Mouse (Mus musculus) adrenal gland, adult 18-20 months (tissue): Measurements from ENCODE around the gene Lmbrd2. TPM values are rescaled to one million over a fixed set of nuclear protein-coding genes. Genes with fewer than 3 reads are reported as not detected.

Experiments
- DNase-seq, 2 experiments: peaks; one replicate each; pipeline ENCODE4 v3.0.0; 2021 to 2022; ENCODE audit warnings: low spot score in 2 of 2
- long read RNA-seq, 2 experiments: library from polyadenylated mRNA; stranded (forward); transcript quantifications; one replicate each; pipeline ENCODE4 v2.0.0; 2021
- total RNA-seq, 2 experiments: library from RNA; stranded (reverse); gene quantifications; 1 replicate in 1 of 2; 2 replicates in 1 of 2; pipeline ENCODE4 v1.2.3; 2021

The Lmbrd2 gene
- 10 to 100 TPM; 27.2 to 29.1 TPM for total RNA-seq
- long read RNA-seq, experiment 1: 0 reads
- long read RNA-seq, experiment 2, full-length matches to known transcripts: 2 of 4 reads
- long read RNA-seq, experiment 2, partial matches to known transcripts: 2 of 4 reads
- long read RNA-seq, experiment 2, other reads (novel, unspliced or antisense): 0 of 4 reads

GRCm38 (mm10) chr15:9140252-9140680, at the start of gene Lmbrd2:
Gene Lmbrd2 (plus strand): TSS chr15:9140550.
- peak; percentile 92 to 93 for DNase-seq

- DNase-seq: no peak
These were observed 49.7 kb upstream of the Lmbrd2 start for GRCm38 (mm10) chr15:9090662-9091061.

- DNase-seq: no peak
These were observed 46.6 kb upstream of the Lmbrd2 start for GRCm38 (mm10) chr15:9093598-9094365.

GRCm38 (mm10) chr15:9094366-9094750, 46.0 kb upstream of the Lmbrd2 start:
- DNase-seq: no peak

- no peak for DNase-seq
These were observed 43.5 kb upstream of the Lmbrd2 start for GRCm38 (mm10) chr15:9096865-9097264.

GRCm38 (mm10) chr15:9100446-9101077, 39.8 kb upstream of the Lmbrd2 start:
- DNase-seq: no peak

GRCm38 (mm10) chr15:9106303-9107074, 33.9 kb upstream of the Lmbrd2 start:
- no peak for DNase-seq

GRCm38 (mm10) chr15:9110526-9111347, 29.6 kb upstream of the Lmbrd2 start:
- no peak for DNase-seq

- DNase-seq: no peak
These were observed 28.7 kb upstream of the Lmbrd2 start for GRCm38 (mm10) chr15:9111648-9112047.

- DNase-seq: no peak
These were observed 26.8 kb upstream of the Lmbrd2 start for GRCm38 (mm10) chr15:9113556-9113955.

GRCm38 (mm10) chr15:9114131-9114530, 26.2 kb upstream of the Lmbrd2 start:
- no peak for DNase-seq

GRCm38 (mm10) chr15:9114599-9114998, 25.8 kb upstream of the Lmbrd2 start:
- no peak for DNase-seq

- DNase-seq: no peak
These were observed 21.5 kb upstream of the Lmbrd2 start for GRCm38 (mm10) chr15:9118852-9119251.

GRCm38 (mm10) chr15:9120081-9120480, 20.3 kb upstream of the Lmbrd2 start:
- peak; percentile 34 to 48 for DNase-seq

- DNase-seq: no peak
These were observed 17.4 kb upstream of the Lmbrd2 start for GRCm38 (mm10) chr15:9122989-9123388.

GRCm38 (mm10) chr15:9124856-9125255, 15.5 kb upstream of the Lmbrd2 start:
- no peak for DNase-seq

GRCm38 (mm10) chr15:9127051-9127791, 13.1 kb upstream of the Lmbrd2 start:
- no peak for DNase-seq

GRCm38 (mm10) chr15:9130772-9131498, 9.4 kb upstream of the Lmbrd2 start:
- no peak for DNase-seq

- DNase-seq: no peak
These were observed 8.9 kb upstream of the Lmbrd2 start for GRCm38 (mm10) chr15:9131499-9131888.
